Mouse (Mus musculus): Measurements from ENCODE around the gene Cers6. TPM values are rescaled to one million over a fixed set of nuclear protein-coding genes. Genes with fewer than 3 reads are reported as not detected.

The Cers6 gene
- polyA plus RNA-seq, 1 experiment = 3.2 TPM

DNA sequence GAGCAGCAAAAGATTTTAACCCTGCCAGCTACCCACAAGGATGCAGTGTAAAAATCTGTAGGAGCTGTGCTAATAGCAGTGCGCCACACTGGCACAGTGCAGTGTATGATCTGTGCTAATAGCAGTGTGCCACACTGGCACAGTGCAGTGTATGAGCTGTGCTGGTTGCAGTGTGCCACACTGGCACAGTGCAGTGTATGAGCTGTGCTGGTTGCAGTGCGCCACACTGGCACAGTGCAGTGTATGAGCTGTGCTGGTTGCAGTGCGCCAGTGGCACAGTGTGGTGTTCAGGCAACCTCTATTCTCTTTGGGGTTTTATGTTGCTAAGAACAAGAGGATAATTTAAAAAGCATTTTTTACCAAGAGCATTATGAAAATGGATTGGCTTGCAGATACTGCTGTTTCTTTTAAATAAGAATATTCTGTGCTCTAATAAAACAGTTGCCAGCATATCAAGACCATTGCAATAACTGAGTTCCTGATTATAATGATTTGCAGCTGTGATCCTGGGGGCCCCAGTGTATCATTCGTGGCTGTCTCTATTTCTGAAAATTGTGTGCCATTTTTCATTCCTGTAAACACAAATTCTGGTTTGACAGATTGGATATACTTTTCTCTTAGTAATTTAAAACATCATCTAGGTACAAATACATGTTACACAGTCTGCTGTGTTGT lies 159.5 kb downstream of the Cers6 start:
- Histone ChIP-seq H3K27ac (ENCODE audit: control insufficient read depth, insufficient read depth, low read depth, low read length) (no peak overlapping the region), H3K4me1 (ENCODE audit: control insufficient read depth, insufficient read depth, low read length) (no peaks in the 10 kb centered on the region), H3K4me3 (ENCODE audit: control insufficient read depth, low read depth, low read length) (no peak overlapping the region), H3K36me3 (ENCODE audit: control insufficient read depth, insufficient read depth, low read length) (no peaks in the 10 kb centered on the region), H3K27me3 (ENCODE audit: control insufficient read depth, insufficient read depth, low read length) (no peaks in the 10 kb centered on the region)
- TF ChIP-seq CTCF (IDR thresholded peaks at IDR 0.05; ENCODE audit: control insufficient read depth, insufficient read depth, insufficient replicate concordance, low read depth, low read length) (0 out of 2 replicates have a peak, but pooled peaks have one; percentile 8), POLR2A (IDR thresholded peaks at IDR 0.05; ENCODE audit: control insufficient read depth, low read depth, low read length) (no peak)

DNA sequence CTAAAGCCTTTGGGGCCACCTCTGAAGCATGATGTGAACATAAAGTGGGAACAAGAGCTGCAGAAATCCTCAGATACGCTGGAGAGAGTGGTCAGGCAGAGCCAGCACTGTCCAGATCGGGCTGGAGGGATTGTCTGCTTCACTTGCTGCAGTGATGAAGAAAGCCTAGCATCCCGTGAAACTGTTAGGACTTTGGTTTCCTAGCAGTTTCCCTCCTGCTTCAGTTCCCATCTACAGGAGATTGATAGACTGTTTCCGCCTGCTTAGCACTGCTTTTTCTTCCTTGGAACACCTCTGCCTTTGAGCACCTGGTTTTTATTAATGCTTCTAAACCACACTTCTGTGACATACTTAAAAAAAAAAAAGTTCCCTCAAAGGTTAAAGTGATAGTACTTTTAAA lies 160.3 kb downstream of the Cers6 start:
- H3K27me3 ChIP-seq (ENCODE audit: control insufficient read depth, insufficient read depth, low read length) = no peaks in the 10 kb centered on the region
- TF ChIP-seq CTCF (IDR thresholded peaks at IDR 0.05; ENCODE audit: control insufficient read depth, insufficient read depth, insufficient replicate concordance, low read depth, low read length) (no peak), POLR2A (IDR thresholded peaks at IDR 0.05; ENCODE audit: control insufficient read depth, low read depth, low read length) (no peak)
- H3K27ac ChIP-seq (ENCODE audit: control insufficient read depth, insufficient read depth, low read depth, low read length) = no peak overlapping the region
- no peaks in the 10 kb centered on the region for H3K4me1 ChIP-seq (ENCODE audit: control insufficient read depth, insufficient read depth, low read length)
- no peaks in the 10 kb centered on the region for H3K36me3 ChIP-seq (ENCODE audit: control insufficient read depth, insufficient read depth, low read length)
- H3K4me3 ChIP-seq (ENCODE audit: control insufficient read depth, low read depth, low read length) = no peak overlapping the region

DNA sequence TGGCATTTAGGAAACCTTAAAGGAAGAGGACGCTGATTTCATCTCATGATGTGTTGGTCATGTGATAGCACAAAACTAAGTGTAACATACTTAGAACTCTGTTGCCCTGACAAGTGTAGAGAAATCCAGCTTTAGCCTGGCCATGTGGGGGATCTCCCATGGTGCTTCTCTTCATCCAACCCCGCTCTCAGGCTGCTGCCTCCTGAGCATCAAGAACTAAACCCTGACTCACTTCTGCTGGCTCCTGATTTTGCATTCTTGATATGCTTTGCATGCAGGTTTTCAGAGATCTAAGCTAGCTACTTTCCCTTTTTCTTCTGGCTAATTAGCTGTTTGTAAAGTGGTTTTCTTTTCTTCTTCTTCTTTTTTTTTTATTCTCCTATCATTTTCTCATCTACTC lies 163.6 kb downstream of the Cers6 start:
- H3K27me3 ChIP-seq (ENCODE audit: control insufficient read depth, insufficient read depth, low read length) = no peaks in the 10 kb centered on the region
- TF ChIP-seq CTCF (IDR thresholded peaks at IDR 0.05; ENCODE audit: control insufficient read depth, insufficient read depth, insufficient replicate concordance, low read depth, low read length) (no peak), POLR2A (IDR thresholded peaks at IDR 0.05; ENCODE audit: control insufficient read depth, low read depth, low read length) (no peak)
- no peak overlapping the region for H3K27ac ChIP-seq (ENCODE audit: control insufficient read depth, insufficient read depth, low read depth, low read length)

DNA sequence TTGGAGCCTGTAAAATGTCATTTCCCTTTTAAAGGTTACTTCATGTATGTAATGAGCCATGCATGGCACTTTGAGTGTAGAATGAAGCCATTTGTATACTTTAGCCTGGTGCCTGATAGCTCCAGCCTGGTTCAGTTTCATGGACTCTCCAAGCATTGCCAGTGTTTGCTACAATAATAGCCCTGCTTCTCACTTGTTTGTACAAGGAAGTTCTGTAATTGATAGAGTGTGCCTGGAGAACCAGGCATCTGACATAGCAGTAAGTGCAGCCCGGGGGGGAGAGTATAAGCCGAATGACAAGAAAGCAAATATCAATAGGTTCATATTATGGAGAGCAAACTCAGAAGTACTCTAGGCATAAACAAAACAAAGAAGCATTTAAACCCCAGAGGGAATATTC lies 171.3 kb downstream of the Cers6 start:
- Histone ChIP-seq H3K36me3 (ENCODE audit: control insufficient read depth, insufficient read depth, low read length) (no peaks in the 10 kb centered on the region), H3K4me3 (ENCODE audit: control insufficient read depth, low read depth, low read length) (no peak overlapping the region), H3K4me1 (ENCODE audit: control insufficient read depth, insufficient read depth, low read length) (no peaks in the 10 kb centered on the region; the same call in 1 of the 2 replicates), H3K27me3 (ENCODE audit: control insufficient read depth, insufficient read depth, low read length) (no peaks in the 10 kb centered on the region), H3K27ac (ENCODE audit: control insufficient read depth, insufficient read depth, low read depth, low read length) (no peak overlapping the region)
- TF ChIP-seq CTCF (IDR thresholded peaks at IDR 0.05; ENCODE audit: control insufficient read depth, insufficient read depth, insufficient replicate concordance, low read depth, low read length) (no peak), POLR2A (IDR thresholded peaks at IDR 0.05; ENCODE audit: control insufficient read depth, low read depth, low read length) (no peak)

More for the DNA sequence above, 163.6 kb downstream of the Cers6 start:
- no peak overlapping the region for H3K4me3 ChIP-seq (ENCODE audit: control insufficient read depth, low read depth, low read length)
- H3K36me3 ChIP-seq (ENCODE audit: control insufficient read depth, insufficient read depth, low read length) = no peaks in the 10 kb centered on the region
- H3K4me1 ChIP-seq (ENCODE audit: control insufficient read depth, insufficient read depth, low read length) = no peaks in the 10 kb centered on the region

DNA sequence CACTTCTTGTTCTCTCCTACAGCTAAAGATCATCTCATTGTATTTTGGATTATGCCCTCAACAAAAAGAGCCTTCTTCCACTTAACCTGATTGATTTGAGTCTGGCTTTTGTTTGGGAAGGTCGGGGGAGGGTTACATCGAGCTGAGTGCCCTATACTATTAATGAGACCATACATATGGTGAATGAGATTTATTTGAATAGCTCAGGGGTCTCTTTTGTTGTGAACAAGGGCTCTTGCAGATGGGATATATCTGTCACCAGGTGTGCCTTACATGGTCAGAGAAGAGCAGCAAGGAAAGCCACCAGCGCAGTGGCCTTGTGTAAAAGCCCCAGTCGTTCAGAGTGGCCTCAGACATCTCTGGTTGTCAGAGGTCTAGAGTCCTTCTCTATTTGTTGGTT lies 174.2 kb downstream of the Cers6 start:
- no peak overlapping the region for H3K4me3 ChIP-seq (ENCODE audit: control insufficient read depth, low read depth, low read length)
- no peaks in the 10 kb centered on the region for H3K27me3 ChIP-seq (ENCODE audit: control insufficient read depth, insufficient read depth, low read length)
- no peaks in the 10 kb centered on the region for H3K36me3 ChIP-seq (ENCODE audit: control insufficient read depth, insufficient read depth, low read length)
- TF ChIP-seq CTCF (IDR thresholded peaks at IDR 0.05; ENCODE audit: control insufficient read depth, insufficient read depth, insufficient replicate concordance, low read depth, low read length) (no peak), POLR2A (IDR thresholded peaks at IDR 0.05; ENCODE audit: control insufficient read depth, low read depth, low read length) (no peak)
- H3K4me1 ChIP-seq (ENCODE audit: control insufficient read depth, insufficient read depth, low read length) = peaks cover 3% of the 10 kb centered on the region; the same call in 1 of the 2 replicates
- H3K27ac ChIP-seq (ENCODE audit: control insufficient read depth, insufficient read depth, low read depth, low read length) = no peak overlapping the region

DNA sequence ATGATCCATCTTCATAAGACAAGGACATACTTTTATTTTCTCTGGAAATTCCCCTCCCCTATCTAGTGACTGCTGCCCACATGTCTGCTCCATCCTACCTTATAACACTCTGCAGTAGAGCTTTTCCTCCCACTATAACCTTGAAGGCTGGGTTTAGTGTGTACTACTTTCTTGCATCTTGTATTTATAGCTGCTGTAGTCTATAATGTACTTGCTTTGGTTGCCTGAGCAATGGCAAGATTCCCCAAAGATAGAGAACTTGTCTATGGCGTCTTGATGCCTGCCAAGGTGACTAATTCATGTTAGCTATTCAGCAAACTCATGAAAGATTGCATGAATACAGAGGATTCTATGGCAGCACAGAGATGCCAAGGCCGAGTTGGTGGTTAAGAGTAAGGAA lies 176.1 kb downstream of the Cers6 start:
- no peaks in the 10 kb centered on the region for H3K27me3 ChIP-seq (ENCODE audit: control insufficient read depth, insufficient read depth, low read length)
- H3K36me3 ChIP-seq (ENCODE audit: control insufficient read depth, insufficient read depth, low read length) = no peaks in the 10 kb centered on the region
- H3K27ac ChIP-seq (ENCODE audit: control insufficient read depth, insufficient read depth, low read depth, low read length) = no peak overlapping the region
- TF ChIP-seq POLR2A (IDR thresholded peaks at IDR 0.05; ENCODE audit: control insufficient read depth, low read depth, low read length) (no peak), CTCF (IDR thresholded peaks at IDR 0.05; ENCODE audit: control insufficient read depth, insufficient read depth, insufficient replicate concordance, low read depth, low read length) (no peak)
- 0 out of 2 replicates have a peak, but pooled peaks cover 3% of the 10 kb centered on the region for H3K4me1 ChIP-seq (ENCODE audit: control insufficient read depth, insufficient read depth, low read length)
- no peak overlapping the region for H3K4me3 ChIP-seq (ENCODE audit: control insufficient read depth, low read depth, low read length)

DNA sequence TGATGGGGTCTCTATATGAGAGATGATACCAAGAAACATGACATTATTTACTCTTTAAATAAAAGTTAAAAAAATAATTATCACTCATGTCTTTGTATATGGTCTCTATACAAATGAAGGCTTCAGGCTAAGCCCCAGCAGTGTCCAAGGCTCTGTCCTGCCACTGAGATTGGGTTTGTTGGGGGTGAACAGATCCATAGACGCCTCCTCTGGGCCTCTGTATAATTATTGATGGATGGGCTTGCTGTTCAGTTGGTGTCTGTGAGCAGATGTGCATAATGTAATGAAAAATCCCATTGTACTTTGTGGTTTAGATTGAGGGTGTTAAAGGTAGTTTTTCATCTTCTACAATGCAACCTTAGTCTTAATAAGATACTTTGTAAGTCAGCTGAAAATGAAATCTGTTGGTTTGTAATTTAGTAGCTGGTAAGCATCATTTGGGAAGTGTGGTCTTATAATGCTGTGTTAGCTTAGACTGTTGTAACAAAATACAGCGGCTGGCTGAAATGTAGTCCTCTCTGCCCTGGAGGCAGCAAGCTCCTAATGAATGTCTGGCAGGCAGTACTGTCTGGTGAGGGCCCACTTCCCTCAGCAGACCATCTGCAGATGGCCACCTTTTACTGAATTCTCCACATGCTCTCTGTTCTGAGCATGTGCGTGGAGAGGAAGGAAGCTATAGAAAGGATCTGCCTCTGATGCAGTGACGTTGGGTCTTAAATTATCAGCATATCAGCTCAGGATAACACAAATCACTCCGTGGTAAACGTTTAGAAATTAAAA lies 181.3 kb downstream of the Cers6 start:
- Histone ChIP-seq H3K4me1 (ENCODE audit: control insufficient read depth, insufficient read depth, low read length) (0 out of 2 replicates have a peak, but pooled peaks cover 3% of the 10 kb centered on the region), H3K27me3 (ENCODE audit: control insufficient read depth, insufficient read depth, low read length) (no peaks in the 10 kb centered on the region), H3K4me3 (ENCODE audit: control insufficient read depth, low read depth, low read length) (no peak overlapping the region), H3K36me3 (ENCODE audit: control insufficient read depth, insufficient read depth, low read length) (no peaks in the 10 kb centered on the region), H3K27ac (ENCODE audit: control insufficient read depth, insufficient read depth, low read depth, low read length) (no peak overlapping the region)
- TF ChIP-seq POLR2A (IDR thresholded peaks at IDR 0.05; ENCODE audit: control insufficient read depth, low read depth, low read length) = no peak
- no peak for TF ChIP-seq CTCF (IDR thresholded peaks at IDR 0.05; ENCODE audit: control insufficient read depth, insufficient read depth, insufficient replicate concordance, low read depth, low read length)
